Mouse (Mus musculus) right cerebral cortex, postnatal 10 days (tissue): ENCODE measurements around the gene Hivep3.

Experiments used
- DNase-seq, 2 experiments: peaks; one replicate each; pipeline ENCODE4 v3.0.0; 2021; ENCODE audit warnings: low spot score in 2 of 2

The Hivep3 gene

GRCm38 (mm10) chr4:119903328-119903727 is 169.7 kb downstream of the Hivep3 start:
- peak; percentile 83 to 86 for DNase-seq

- peak in 1 of 2 experiments; percentile 29 for DNase-seq
Observed at GRCm38 (mm10) chr4:119903806-119904205, 170.2 kb downstream of the Hivep3 start.

- peak in 1 of 2 experiments; percentile 19 for DNase-seq
Observed at GRCm38 (mm10) chr4:119904296-119904695, 170.7 kb downstream of the Hivep3 start.

- peak in 1 of 2 experiments; percentile 9 for DNase-seq
Observed at GRCm38 (mm10) chr4:119907106-119907505, 173.5 kb downstream of the Hivep3 start.

- DNase-seq, result peak in 1 of 2 experiments; percentile 43
Observed at GRCm38 (mm10) chr4:119911071-119911904, 177.7 kb downstream of the Hivep3 start.

- DNase-seq, result peak in 1 of 2 experiments; percentile 36
Observed at GRCm38 (mm10) chr4:119912216-119912615, 178.6 kb downstream of the Hivep3 start.

GRCm38 (mm10) chr4:119914194-119914593 is 180.6 kb downstream of the Hivep3 start:
- DNase-seq, result peak in 1 of 2 experiments; percentile 14

GRCm38 (mm10) chr4:119915069-119915468 is 181.5 kb downstream of the Hivep3 start:
- DNase-seq, result peak in 1 of 2 experiments; percentile 10

GRCm38 (mm10) chr4:119917502-119917901 is 183.9 kb downstream of the Hivep3 start:
- DNase-seq, result peak in 1 of 2 experiments; percentile 66

- DNase-seq, result peak in 1 of 2 experiments; percentile 11
Observed at GRCm38 (mm10) chr4:119919349-119919748, 185.8 kb downstream of the Hivep3 start.

- peak in 1 of 2 experiments; percentile 27 for DNase-seq
Observed at GRCm38 (mm10) chr4:119921022-119921717, 187.6 kb downstream of the Hivep3 start.

GRCm38 (mm10) chr4:119921723-119922266 is 188.2 kb downstream of the Hivep3 start:
- DNase-seq, result peak in 1 of 2 experiments; percentile 15

GRCm38 (mm10) chr4:119922945-119923344 is 189.4 kb downstream of the Hivep3 start:
- DNase-seq, result peak in 1 of 2 experiments; percentile 19

GRCm38 (mm10) chr4:119923410-119923809 is 189.8 kb downstream of the Hivep3 start:
- DNase-seq, result no peak

GRCm38 (mm10) chr4:119925052-119925451 is 191.5 kb downstream of the Hivep3 start:
- no peak for DNase-seq

GRCm38 (mm10) chr4:119931923-119932322 is 198.3 kb downstream of the Hivep3 start:
- DNase-seq, result peak in 1 of 2 experiments; percentile 54

GRCm38 (mm10) chr4:119932549-119933257 is 199.1 kb downstream of the Hivep3 start:
- peak in 1 of 2 experiments; percentile 51 for DNase-seq

GRCm38 (mm10) chr4:119934901-119935300 is 201.3 kb downstream of the Hivep3 start:
- no peak for DNase-seq

- peak; percentile 89 for DNase-seq
Observed at GRCm38 (mm10) chr4:119937876-119938275, 204.3 kb downstream of the Hivep3 start.

GRCm38 (mm10) chr4:119938518-119938917 is 204.9 kb downstream of the Hivep3 start:
- DNase-seq, result no peak

- no peak for DNase-seq
Observed at GRCm38 (mm10) chr4:119939786-119940185, 206.2 kb downstream of the Hivep3 start.
